Mouse (Mus musculus) liver, adult 2 months (tissue): ENCODE data around the gene Ankrd6. TPM values are rescaled to one million over a fixed set of nuclear protein-coding genes. Genes with fewer than 3 reads are reported as not detected.

Experiments used
- DNase-seq: peaks from one replicate; pipeline ENCODE4 v3.0.0-alpha.2; 2011; ENCODE audit warnings: low read depth, low spot score; ENCODE audit errors: extremely low read depth
- H3K27ac ChIP-seq: fragments of 200-500 bp; replicated peaks from 2 replicates; pipeline ENCODE4 v1.5.1; 2012; ENCODE audit warnings: low read depth, mild to moderate bottlenecking, control low read depth, inconsistent platforms, low read length; ENCODE audit not compliant: insufficient read depth
- H3K27me3 ChIP-seq: fragments of 200-500 bp; 2 replicates; pipeline ENCODE4 v1.6.1; 2012; ENCODE audit warnings: mild to moderate bottlenecking, moderate library complexity, low read length, inconsistent platforms; ENCODE audit not compliant: control insufficient read depth, insufficient read depth
- H3K36me3 ChIP-seq: fragments of 200-500 bp; 2 replicates; pipeline ENCODE4 v1.6.1; 2012; ENCODE audit warnings: low read length, inconsistent platforms; ENCODE audit not compliant: control insufficient read depth, insufficient read depth
- H3K4me1 ChIP-seq: fragments of 200-500 bp; 2 replicates; pipeline ENCODE4 v1.6.1; 2011; ENCODE audit warnings: low read length; ENCODE audit not compliant: control insufficient read depth, insufficient read depth
- H3K4me3 ChIP-seq: fragments of 200-500 bp; 2 replicates; pipeline ENCODE4 v1.5.1; 2011; ENCODE audit warnings: low read depth, mild to moderate bottlenecking, control low read depth, low read length, moderate library complexity; ENCODE audit not compliant: insufficient read depth
- H3K79me2 ChIP-seq: fragments of 200-500 bp; 2 replicates; pipeline ENCODE4 v1.6.1; 2012; ENCODE audit warnings: inconsistent platforms, mild to moderate bottlenecking, low read length, moderate library complexity; ENCODE audit not compliant: control insufficient read depth, insufficient read depth
- H3K9ac ChIP-seq: fragments of 200-500 bp; 2 replicates; pipeline ENCODE4 v1.6.1; 2012; ENCODE audit warnings: low read depth, mild to moderate bottlenecking, control low read depth, inconsistent platforms, low read length
- CTCF ChIP-seq: fragments of 200-500 bp; IDR thresholded peaks from 2 replicates; pipeline ENCODE4 v1.5.1; 2011; ENCODE audit warnings: low read depth, low read length, control low read depth
- POLR2A ChIP-seq: fragments of 200-500 bp; IDR thresholded peaks from 2 replicates; pipeline ENCODE4 v1.6.1; 2011; ENCODE audit warnings: low read length, control low read depth; ENCODE audit not compliant: insufficient read depth; ENCODE audit errors: extremely low read depth
- WGBS: fragments of 180-500 bp; shearing (Covaris S2); methylation state at CpG from one replicate; pipeline ENCODE4 v1.1.7; 2018; 5-methylcytosine and 5-hydroxymethylcytosine counted together
- polyA plus RNA-seq: library from polyadenylated mRNA; depleted of rRNA; stranded (reverse); fragments of >200 nt; gene quantifications from 2 replicates; pipeline ENCODE4 v1.2.3, GENCODE M21; 2012; rRNA removed
- total RNA-seq: library from RNA; depleted of rRNA; stranded (reverse); fragments of >200 nt; gene quantifications from 2 replicates; pipeline ENCODE4 v1.2.3, GENCODE M21; 2014; rRNA removed

The Ankrd6 gene
- 0.20 and 0.28 TPM in 2 replicates for total RNA-seq
- 0.07 TPM in 1 of 2 replicates, not detected in the other for polyA plus RNA-seq

- H3K79me2 ChIP-seq: no peaks in the 10 kb centered on the region
- under 1% methylated on average over 66 of the region's 66 CpGs for WGBS
Measured at GRCm38 (mm10) chr4:32950356-32951034, at the start of gene Ankrd6. Gene Ankrd6, minus strand, starts transcription at chr4:32950841.

DNA sequence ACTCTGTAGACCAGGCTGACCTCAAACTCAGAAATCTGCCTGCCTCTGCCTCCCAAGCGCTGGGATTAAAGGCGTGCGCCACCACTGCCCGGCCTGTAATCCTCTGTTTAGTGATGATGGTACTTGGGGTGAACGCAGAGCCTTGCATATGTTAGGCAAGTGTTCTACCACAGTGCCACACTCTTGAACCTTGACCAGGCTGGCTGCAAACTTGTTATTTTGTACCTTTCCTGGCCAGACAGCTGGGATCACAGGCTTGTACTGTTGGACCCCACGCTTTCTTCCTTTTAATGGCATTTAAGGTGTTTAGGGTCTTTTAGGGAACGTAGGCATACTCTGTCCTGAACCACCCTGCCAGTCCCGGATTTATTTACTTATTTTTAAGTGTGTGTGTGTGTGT, 48.4 kb upstream of the Ankrd6 start:
- Histone ChIP-seq H3K27ac (no peak overlapping the region), H3K9ac (no peak overlapping the region), H3K4me3 (no peak overlapping the region), H3K36me3 (no peaks in the 10 kb centered on the region), H3K79me2 (no peaks in the 10 kb centered on the region), H3K4me1 (no peaks in the 10 kb centered on the region), H3K27me3 (no peaks in the 10 kb centered on the region)
- no peak for DNase-seq
- 88% methylated on average over 8 of the region's 8 CpGs for WGBS
- TF ChIP-seq CTCF (no peak), POLR2A (no peak)

More at GRCm38 (mm10) chr4:32950356-32951034, at the start of gene Ankrd6:
- Histone ChIP-seq H3K27me3 (peaks cover 15% of the 10 kb centered on the region), H3K9ac (peak within 1 kb of the TSS; percentile 62), H3K4me1 (peaks cover 2% of the 10 kb centered on the region; the same call in 1 of the 2 replicates), H3K4me3 (peak within 1 kb of the TSS; percentile 76), H3K27ac (no peak within 1 kb of the TSS), H3K36me3 (no peaks in the 10 kb centered on the region)
- peak; percentile 10 for DNase-seq
- TF ChIP-seq POLR2A: no peak
- peak; percentile 81 for TF ChIP-seq CTCF

- no peaks in the 10 kb centered on the region for H3K4me1 ChIP-seq
- TF ChIP-seq CTCF: no peak
- TF ChIP-seq POLR2A: no peak
- H3K27me3 ChIP-seq: no peaks in the 10 kb centered on the region
- H3K79me2 ChIP-seq: no peaks in the 10 kb centered on the region
- H3K4me3 ChIP-seq: no peak overlapping the region
- no peak for DNase-seq
- H3K27ac ChIP-seq: no peak overlapping the region
- H3K36me3 ChIP-seq: no peaks in the 10 kb centered on the region
- WGBS: 89% methylated on average over 5 of the region's 5 CpGs
- H3K9ac ChIP-seq: no peak overlapping the region
Measured at GRCm38 (mm10) chr4:32997571-32997970, 46.9 kb upstream of the Ankrd6 start.

DNA sequence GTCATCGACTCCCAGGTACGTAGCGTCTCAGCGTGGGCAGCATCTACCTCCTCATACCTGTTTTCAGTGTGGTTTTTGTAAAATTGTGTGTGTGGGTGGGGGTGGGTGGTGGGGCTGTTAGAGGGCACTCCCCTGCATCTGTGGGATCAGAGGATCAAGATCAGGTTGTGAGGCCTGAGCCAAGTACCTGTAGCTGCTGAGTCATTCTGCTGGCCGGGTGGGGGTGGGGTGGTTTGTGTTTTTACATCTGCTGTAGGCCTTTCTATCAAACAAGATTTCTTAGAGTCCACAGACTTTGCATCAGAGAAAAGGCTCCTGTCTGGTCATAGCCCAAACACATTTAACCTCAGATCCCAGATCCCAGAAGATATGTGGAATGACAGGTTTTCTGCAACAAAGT, 45.4 kb upstream of the Ankrd6 start:
- H3K4me1 ChIP-seq: no peaks in the 10 kb centered on the region
- 95% methylated on average over 5 of the region's 5 CpGs for WGBS
- no peak overlapping the region for H3K4me3 ChIP-seq
- no peak overlapping the region for H3K27ac ChIP-seq
- no peak for TF ChIP-seq CTCF
- TF ChIP-seq POLR2A: no peak
- H3K79me2 ChIP-seq: no peaks in the 10 kb centered on the region
- no peak for DNase-seq
- no peaks in the 10 kb centered on the region for H3K27me3 ChIP-seq
- no peak overlapping the region for H3K9ac ChIP-seq
- no peaks in the 10 kb centered on the region for H3K36me3 ChIP-seq

- Histone ChIP-seq H3K27me3 (no peaks in the 10 kb centered on the region), H3K27ac (no peak overlapping the region), H3K79me2 (no peaks in the 10 kb centered on the region), H3K4me1 (no peaks in the 10 kb centered on the region), H3K9ac (no peak overlapping the region), H3K36me3 (no peaks in the 10 kb centered on the region), H3K4me3 (no peak overlapping the region)
- WGBS: 81% methylated on average over 3 of the region's 3 CpGs
- TF ChIP-seq POLR2A: no peak
- TF ChIP-seq CTCF: no peak
- DNase-seq: no peak
Measured at GRCm38 (mm10) chr4:32994168-32994567, 43.5 kb upstream of the Ankrd6 start.

- H3K79me2 ChIP-seq: no peaks in the 10 kb centered on the region
- H3K36me3 ChIP-seq: no peaks in the 10 kb centered on the region
- no peak overlapping the region for H3K27ac ChIP-seq
- WGBS: 73% methylated on average over 2 of the region's 2 CpGs
- TF ChIP-seq POLR2A: no peak
- no peak for TF ChIP-seq CTCF
- H3K9ac ChIP-seq: no peak overlapping the region
- DNase-seq: no peak
- H3K27me3 ChIP-seq: no peaks in the 10 kb centered on the region
- H3K4me1 ChIP-seq: no peaks in the 10 kb centered on the region
- no peak overlapping the region for H3K4me3 ChIP-seq
Measured at GRCm38 (mm10) chr4:32989346-32989745, 38.7 kb upstream of the Ankrd6 start.
